Mouse (Mus musculus): ENCODE data around the gene Slc17a7.

Gene Slc17a7

DNA sequence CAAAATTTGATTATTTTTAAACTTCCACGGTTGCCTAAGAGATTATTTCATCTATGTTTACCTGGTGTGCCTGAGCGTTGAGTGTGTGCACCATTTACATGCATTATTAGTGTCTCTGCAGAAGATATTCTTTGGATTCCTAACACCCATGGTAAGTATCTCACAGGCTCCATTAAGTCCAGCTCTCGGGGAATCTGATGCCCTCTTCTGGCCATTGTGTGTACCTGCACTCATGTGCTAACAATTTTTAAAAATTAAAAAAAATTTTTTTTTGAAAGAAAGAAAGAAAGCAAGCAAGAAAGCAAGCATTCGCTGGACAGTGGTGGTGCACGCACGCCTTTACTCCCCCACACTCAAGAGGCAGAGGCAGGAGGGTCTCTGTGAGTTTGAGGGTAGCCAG is 44.5 kb downstream of the Slc17a7 start:
- no peak for DNase-seq

DNA sequence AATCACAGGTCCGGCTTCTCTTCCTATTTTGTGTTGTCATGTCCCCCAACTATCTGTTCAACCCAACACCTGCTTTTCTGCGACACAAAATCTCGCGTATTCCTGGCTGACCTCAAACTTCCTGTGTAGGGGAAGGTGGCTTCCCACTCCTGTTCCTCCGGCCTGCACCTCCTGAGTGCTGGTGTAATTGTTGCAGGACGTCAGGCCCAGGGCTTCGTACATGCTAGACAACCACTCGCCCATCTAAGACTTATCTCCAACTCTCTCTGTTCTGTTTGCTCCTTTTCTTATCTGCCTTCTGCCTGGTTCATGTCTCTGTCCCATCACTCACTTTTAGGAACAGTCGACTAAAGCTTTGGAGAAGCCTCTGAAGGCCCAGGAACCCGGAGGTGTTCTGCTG is 47.3 kb downstream of the Slc17a7 start:
- DNase-seq = no peak

DNA sequence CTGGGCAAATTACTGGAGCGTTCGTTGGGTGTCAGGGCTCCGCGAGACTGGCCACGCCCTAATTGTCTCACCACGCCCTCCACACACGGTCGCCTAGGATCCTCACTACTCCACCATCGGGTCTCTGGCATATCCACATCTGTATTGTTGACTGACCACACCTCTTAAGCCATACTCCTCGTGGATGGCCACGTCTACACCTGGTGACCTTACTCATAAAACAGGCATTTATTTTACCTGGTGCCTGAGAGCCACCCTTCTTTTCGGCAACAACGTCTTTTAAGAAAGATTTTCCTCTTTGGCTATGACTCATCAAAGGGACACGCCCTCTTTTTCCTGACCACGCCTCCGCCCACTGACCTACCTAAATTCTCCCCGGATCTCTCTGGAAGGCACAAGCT is 48.1 kb downstream of the Slc17a7 start, which contains the start of gene Dkkl1:
Gene Dkkl1, minus strand, starts transcription at position 297 of the 401 bp plus-strand sequence.
- no peak for DNase-seq

DNA sequence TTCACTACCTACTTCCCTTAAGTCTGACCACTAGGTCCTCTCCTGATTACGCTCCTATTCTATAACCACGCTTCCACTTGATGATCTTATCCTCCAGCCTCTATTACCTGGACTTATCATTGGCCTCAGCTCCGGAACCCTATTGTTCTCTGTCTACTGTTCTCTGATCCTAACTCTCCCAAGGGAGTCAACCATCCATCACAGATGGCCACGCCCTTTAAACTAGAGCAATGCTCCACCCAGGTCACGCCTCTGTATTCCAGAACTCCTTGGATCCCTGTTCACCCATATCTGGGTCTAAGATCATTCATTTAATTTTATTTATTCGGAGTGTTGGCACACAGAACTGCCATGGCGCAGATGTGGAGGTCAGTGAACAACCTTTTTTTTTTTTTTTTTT is 48.6 kb downstream of the Slc17a7 start:
- no peak for DNase-seq

DNA sequence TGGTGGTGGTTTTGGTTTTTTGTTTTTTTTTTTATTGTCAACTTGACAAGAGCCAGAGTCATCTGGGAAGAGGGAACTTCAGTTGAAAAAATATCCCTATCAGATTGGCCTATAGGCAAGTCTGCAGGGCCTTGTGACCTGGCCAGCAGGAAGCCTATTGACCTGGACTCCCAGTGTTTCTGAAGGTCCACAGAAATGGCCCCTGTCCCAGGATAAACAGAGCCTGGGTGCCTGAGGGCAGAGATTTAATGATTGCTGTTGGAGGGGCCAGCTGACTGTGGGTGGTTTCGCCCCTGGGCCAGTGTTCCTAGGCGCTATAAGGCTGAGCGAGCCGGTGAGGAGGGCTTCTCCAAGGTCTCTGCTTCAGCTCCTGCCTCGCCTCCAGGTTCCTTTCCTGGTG is 50.0 kb downstream of the Slc17a7 start:
- no peak for DNase-seq

DNA sequence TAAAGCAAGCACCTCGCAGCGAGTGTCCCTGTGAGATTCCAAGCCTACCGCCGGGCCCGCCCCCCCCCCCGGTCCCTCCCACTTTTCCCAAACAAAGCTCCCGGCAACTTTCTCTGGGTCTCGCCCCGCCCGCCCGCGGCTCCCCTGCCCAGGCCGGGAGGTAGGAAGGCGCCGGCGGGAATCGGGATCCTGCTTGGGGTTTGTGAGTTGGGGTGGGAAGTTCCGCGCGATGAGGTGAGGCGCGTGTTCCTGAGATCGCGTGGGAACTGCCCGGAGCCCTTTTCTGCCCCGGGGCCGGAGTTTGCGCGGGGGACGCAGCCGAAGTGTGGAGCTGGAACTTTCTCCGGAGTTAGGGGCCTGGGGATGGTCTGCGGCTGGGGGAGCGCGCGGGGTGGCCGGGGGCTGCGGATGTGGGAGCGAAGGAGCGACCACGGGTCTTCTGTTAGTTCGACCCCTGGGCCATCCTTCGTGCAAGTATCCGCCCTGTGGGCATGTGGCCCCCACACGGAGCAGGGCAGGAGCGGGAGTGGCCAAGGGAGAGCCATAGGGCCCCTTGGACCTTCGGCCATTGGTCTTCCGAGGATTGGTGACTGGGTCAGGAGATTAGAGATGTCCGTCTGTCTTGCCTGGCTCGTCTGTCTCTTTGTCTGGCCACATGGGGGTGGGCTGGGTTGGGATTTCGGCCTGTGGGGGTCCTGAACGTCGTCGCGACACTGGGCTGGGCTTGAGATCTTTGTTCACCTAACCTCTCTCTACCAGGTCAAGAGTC is 52.1 kb downstream of the Slc17a7 start, which contains the start of gene Tead2:
Gene Tead2, plus strand, starts transcription at position 81 of the 769 bp plus-strand sequence.
- DNase-seq = no peak

DNA sequence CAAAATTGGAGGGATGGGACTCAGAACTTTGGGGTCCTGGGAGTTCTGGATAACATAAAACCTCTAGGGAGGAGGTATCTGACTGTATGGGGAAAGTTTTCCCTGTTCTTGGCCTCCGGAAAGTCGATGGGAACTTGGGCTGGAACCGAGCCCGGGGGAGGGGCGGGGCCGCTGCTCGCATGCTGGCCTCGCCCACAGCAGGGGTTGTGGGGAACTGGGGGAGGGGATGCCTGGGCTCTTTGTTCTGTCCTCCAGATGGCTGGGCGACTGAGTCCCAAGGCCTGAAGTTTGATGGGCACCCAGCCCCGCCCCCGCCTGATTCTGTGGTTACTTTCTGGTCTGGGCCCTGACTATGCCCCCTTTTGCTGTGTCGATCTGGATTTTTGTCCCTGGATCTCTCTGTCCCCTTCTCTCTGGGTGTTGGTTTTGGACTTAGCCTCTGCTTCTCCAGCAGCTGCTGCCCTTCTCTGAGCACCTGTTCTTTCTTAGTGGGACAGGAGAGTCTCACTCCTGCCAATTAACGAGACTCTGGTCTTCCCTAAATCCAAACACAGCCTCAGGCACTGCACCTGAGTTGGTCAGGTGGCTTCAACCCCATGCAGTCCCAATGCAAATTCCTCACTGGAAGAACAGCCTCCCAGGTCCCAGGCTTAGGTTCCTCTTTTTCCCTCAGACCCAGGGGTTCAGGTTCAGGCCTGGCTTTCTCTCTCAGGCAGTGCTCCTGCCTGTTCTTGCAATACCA is 52.9 kb downstream of the Slc17a7 start:
- no peak for DNase-seq

DNA sequence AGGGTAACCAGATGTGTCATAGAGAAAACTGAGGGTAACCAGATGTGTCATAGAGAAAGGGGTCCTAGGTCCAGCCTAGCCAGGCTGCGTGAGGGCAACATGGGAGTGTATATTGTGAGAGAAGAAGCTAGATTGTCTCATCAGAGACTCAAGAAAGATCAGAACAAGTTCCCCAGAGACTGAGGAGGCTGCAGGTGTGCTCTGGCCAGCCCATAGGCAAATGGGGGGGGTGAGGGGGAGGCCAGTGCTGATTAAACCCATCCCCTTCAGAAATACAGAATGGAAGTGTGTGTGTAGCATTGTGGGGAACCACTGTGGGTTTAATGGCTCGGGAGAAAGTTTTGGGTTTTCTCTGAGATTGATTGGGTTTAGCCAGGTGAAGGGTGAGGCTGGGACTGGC is 57.9 kb downstream of the Slc17a7 start:
- no peak for DNase-seq

DNA sequence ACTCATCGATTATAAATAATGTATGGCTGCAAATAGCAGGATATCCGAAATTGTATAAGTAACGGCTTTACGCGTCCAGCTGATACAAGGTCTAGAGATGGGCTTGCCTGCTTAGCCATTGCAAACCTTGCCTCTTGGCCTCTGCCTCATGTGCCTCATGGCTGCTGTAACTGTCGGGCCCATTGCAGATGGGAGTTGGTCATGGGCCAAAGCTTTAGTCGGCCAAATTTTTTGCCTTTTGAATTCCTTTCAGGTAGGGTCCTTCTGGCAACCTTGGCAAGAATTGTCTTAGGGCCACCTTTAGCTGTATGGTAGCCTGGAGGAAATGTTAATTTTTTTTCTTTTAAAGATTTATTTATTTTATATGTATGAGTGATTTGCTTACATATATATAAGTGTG is 61.1 kb downstream of the Slc17a7 start:
- no peak for DNase-seq
